Mouse (Mus musculus) heart, embryonic 11.5 days (tissue): Measurements from ENCODE around the gene Pom121l2. TPM values are rescaled to one million over a fixed set of nuclear protein-coding genes. Genes with fewer than 3 reads are reported as not detected.

Source experiments
- ATAC-seq: fragments of 200-750 bp; cut with Nextera tagmentation; replicated peaks from 2 replicates; pipeline ENCODE4 v1.8.0; 2017; ENCODE audit warnings: moderate library complexity; ENCODE audit not compliant: insufficient number of reproducible peaks, low FRiP score, low TSS enrichment
- H3K27ac ChIP-seq: fragments of 300-500 bp; sonication (generic); 2 replicates; pipeline ENCODE4 v1.5.1; 2014; ENCODE audit warnings: mild to moderate bottlenecking, low read depth, low read length
- H3K27me3 ChIP-seq: fragments of 300-500 bp; sonication (generic); 2 replicates; pipeline ENCODE4 v1.6.1; 2014; ENCODE audit warnings: mild to moderate bottlenecking, low read length, mixed read lengths; ENCODE audit not compliant: control insufficient read depth, insufficient read depth
- H3K36me3 ChIP-seq: fragments of 300-500 bp; sonication (generic); 2 replicates; pipeline ENCODE4 v1.6.1; 2014; ENCODE audit warnings: mild to moderate bottlenecking, low read length, moderate library complexity, mixed read lengths; ENCODE audit not compliant: control insufficient read depth, insufficient read depth
- H3K4me1 ChIP-seq: fragments of 300-500 bp; sonication (generic); 2 replicates; pipeline ENCODE4 v1.6.1; 2014; ENCODE audit warnings: low read length; ENCODE audit not compliant: control insufficient read depth, insufficient read depth
- H3K4me2 ChIP-seq: fragments of 300-500 bp; sonication (generic); 2 replicates; pipeline ENCODE4 v1.6.1; 2014; ENCODE audit warnings: mild to moderate bottlenecking, moderate library complexity
- H3K4me3 ChIP-seq: fragments of 300-500 bp; sonication (generic); 2 replicates; pipeline ENCODE4 v1.5.1; 2014; ENCODE audit warnings: low read depth, low read length
- H3K9ac ChIP-seq: fragments of 300-500 bp; sonication (generic); 2 replicates; pipeline ENCODE4 v1.6.1; 2014; ENCODE audit warnings: mild to moderate bottlenecking, low read depth, low read length, moderate library complexity
- H3K9me3 ChIP-seq: fragments of 300-500 bp; sonication (generic); replicated peaks from 2 replicates; pipeline ENCODE4 v1.6.1; 2016; ENCODE audit warnings: low read length; ENCODE audit not compliant: control insufficient read depth
- WGBS: fragments of 180-500 bp; shearing (Covaris S2); extraction: QIAGEN DNeasy Blood & Tissue Kit; methylation state at CpG from one replicate; pipeline ENCODE4 v1.1.7; 2014; ENCODE audit not compliant: insufficient replicate concordance; 5-methylcytosine and 5-hydroxymethylcytosine counted together
- polyA plus RNA-seq: library from polyadenylated mRNA; unstranded; fragments of >200 nt; fragmentation: Nextera tagmentation; extraction: Ambion mirVana; gene quantifications from 2 replicates; pipeline ENCODE4 v1.2.1, GENCODE M21; 2014

Pom121l2 gene
- polyA plus RNA-seq = not detected in 2 replicates

DNA sequence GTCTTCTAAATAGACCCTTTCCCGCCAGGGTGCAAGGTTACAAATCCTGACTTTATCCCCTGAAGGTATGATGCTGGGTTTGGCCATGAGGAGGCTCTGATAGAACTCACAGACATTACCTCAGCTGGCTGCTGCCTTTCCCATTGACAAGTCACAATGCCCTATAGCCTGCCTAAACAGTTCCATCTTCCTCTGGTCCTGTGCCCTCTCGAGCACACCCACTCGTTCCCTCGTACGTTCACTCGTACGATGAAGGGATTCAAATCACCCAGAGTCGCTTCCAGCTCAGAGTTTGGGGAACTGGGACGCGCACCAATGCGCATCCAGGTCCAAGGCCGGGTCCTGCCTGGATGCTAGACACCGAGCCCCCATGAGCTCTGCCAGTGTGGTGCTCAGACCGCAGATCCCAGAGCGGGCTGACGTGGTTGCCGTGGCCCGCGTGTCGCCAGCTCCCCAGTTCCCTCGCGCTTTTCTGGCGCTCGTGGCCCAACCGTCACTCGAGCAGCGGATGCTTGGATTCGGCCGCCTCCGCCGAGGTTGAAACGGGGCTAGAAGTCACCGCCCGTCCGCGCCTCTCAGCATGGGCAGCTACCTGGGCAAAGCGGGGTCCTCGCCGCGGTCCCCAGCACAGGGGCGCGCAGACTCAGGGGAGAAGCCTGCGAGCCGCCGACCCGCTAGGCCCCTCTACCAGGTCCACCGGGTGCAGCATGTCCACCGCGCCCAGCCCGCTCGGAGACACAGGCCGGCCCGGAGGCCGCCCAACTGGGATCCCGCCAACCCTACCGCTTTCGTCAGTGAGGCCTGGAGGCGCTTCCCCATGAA is at the start of gene Pom121l2:
Gene Pom121l2 (plus strand): TSS at position 214 of the 822 bp plus-strand sequence.
- peak; percentile 18; the same call in 1 of the 2 replicates for ATAC-seq
- no peaks in the 10 kb centered on the region for H3K9me3 ChIP-seq
- H3K27me3 ChIP-seq = peaks cover 58% of the 10 kb centered on the region
- H3K4me1 ChIP-seq = peaks cover 3% of the 10 kb centered on the region; the same call in 1 of the 2 replicates
- peak within 1 kb of the TSS; percentile 54 for H3K4me3 ChIP-seq
- peak within 1 kb of the TSS; percentile 92 for H3K4me2 ChIP-seq
- peak within 1 kb of the TSS; percentile 68 for H3K9ac ChIP-seq
- WGBS = under 1% methylated on average over 58 of the region's 58 CpGs
- H3K27ac ChIP-seq = no peak within 1 kb of the TSS
- no peaks in the 10 kb centered on the region for H3K36me3 ChIP-seq

DNA sequence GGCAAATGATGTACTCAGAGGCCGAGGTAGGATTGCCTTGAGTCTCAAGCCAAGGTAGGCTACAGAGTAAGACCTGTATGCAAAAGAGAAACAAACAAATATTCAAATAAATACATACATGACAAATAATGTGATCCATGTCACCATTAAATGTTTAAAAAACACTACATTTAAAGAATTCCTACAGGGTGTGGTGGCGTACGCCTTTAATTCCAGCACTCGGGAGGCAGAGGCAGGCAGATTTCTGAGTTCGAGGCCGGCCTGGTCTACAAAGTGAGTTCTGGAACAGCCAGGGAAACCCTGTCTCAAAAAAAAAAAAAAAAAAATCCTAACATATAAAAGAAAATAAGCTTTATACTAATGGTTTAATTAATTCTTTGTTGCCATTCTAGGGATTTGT is 49.3 kb upstream of the Pom121l2 start:
- no peaks in the 10 kb centered on the region for H3K9me3 ChIP-seq
- H3K9ac ChIP-seq = no peak overlapping the region
- H3K36me3 ChIP-seq = no peaks in the 10 kb centered on the region
- peak overlapping the region; percentile 41 for H3K4me2 ChIP-seq
- peak overlapping the region; percentile 10; the same call in 1 of the 2 replicates for H3K4me3 ChIP-seq
- ATAC-seq = no peak
- H3K27ac ChIP-seq = no peak overlapping the region
- WGBS = 47% methylated on average over 6 of the region's 6 CpGs
- H3K27me3 ChIP-seq = no peaks in the 10 kb centered on the region
- H3K4me1 ChIP-seq = no peaks in the 10 kb centered on the region; the same call in 1 of the 2 replicates

DNA sequence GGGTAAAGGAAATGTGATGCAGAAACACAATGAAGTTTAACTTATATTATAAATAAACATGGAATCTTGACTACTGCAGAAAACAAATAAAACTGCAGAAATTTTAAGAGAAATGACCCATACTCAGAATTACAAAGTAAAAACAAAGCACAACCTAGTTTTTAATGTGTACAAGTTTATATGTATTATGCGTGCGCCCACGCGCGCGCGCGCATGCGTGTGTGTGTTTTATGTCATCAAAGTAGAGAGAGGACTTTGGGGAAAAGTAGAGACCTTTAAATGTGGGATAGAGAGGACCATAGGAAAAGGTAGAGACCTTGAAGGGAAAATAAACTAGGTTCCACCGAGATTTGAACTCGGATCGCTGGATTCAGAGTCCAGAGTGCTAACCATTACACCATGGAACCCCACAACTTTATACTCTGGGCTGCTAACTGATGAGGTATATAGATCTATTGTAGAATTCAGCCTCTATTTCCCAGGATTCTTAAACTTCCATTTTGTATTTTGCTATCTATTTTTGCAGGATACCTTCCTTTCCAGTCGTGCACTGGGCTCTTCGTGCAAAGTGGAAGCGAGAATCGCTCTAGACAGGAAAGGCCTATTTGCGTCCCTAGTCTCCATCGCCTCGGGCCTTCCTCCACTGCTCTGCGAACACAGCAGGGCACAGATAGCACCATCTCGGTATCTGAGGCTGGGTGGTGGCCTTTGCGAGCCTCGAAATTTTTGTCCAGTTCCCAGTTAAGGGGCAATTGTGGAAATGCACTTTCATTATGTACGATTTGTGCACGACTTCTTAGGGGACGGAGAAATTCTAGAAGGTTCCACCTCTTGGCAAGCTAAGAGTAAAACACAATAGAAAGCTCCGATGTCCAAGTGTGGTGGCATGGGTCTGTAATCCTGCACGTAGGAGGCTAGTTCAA is 47.1 kb upstream of the Pom121l2 start:
- Histone ChIP-seq H3K9me3 (no peaks in the 10 kb centered on the region), H3K4me1 (no peaks in the 10 kb centered on the region; the same call in 1 of the 2 replicates), H3K9ac (peak overlapping the region; percentile 63; the same call in 1 of the 2 replicates), H3K4me2 (peak overlapping the region; percentile 58), H3K27ac (peak overlapping the region; percentile 22; the same call in 1 of the 2 replicates), H3K27me3 (no peaks in the 10 kb centered on the region), H3K36me3 (no peaks in the 10 kb centered on the region), H3K4me3 (peak overlapping the region; percentile 43)
- no peak for ATAC-seq
- WGBS = 6% methylated on average over 28 of the region's 28 CpGs

DNA sequence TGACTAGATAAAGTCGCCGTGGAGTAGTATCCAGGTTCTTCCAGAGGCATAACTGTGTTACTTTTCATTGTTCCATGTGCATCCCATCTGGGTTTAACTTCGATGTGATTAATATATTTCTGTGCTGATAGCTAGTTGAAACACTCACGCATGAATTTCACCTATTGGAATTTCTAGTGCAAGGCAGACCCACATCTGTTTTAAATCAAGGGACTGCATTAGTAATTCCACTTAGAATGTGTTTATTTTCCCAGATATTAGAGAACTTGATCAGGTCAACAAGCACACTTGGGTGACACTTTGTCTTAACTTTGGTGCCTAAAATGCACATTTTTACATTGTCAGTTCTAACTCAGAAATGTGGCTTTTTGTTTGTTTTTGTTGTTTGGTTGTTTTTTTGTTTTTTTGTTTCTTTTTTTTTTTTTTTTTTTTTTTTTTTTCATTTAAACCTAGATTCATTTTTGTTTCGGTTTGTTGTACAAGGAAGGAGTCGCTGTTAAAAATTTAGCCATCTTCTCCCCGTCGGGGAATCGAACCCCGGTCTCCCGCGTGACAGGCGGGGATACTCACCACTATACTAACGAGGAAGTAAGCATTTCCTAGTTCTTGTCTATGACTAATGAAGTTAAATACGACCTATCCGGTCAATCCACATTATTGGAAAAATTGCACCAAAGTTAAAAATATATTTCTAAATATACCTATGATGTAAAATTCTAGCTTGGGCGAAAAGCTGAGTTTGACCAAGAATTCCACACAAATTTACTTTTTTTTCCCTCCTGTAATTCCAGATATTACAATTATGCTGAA is 45.8 kb upstream of the Pom121l2 start:
- H3K36me3 ChIP-seq = no peaks in the 10 kb centered on the region
- ATAC-seq = no peak
- no peak overlapping the region for H3K4me3 ChIP-seq
- H3K9me3 ChIP-seq = no peaks in the 10 kb centered on the region
- 11% methylated on average over 17 of the region's 17 CpGs for WGBS
- no peaks in the 10 kb centered on the region for H3K27me3 ChIP-seq
- no peak overlapping the region for H3K9ac ChIP-seq
- no peaks in the 10 kb centered on the region; the same call in 1 of the 2 replicates for H3K4me1 ChIP-seq
- no peak overlapping the region for H3K27ac ChIP-seq
- peak overlapping the region; percentile 66 for H3K4me2 ChIP-seq

DNA sequence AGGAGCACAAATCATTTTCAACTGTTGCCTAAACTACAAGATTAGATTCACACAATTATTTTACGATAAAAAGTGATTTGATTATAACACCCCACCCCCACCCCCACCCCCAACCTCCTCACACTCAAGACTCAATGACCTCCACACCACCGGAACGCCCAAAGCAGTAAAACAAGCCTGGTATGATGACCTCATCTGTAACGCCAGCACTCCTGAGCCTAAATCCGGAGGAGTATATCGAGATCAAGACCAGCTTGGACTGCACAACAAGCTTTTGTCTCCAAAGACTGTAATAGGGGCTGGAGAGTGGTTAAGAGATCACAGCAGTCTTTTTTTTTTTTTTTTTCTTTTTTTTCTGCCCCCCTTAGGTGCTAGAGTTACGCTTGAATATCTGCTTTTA is 45.2 kb upstream of the Pom121l2 start:
- no peak overlapping the region for H3K9ac ChIP-seq
- H3K27me3 ChIP-seq = no peaks in the 10 kb centered on the region
- 2% methylated on average over 7 of the region's 7 CpGs for WGBS
- H3K4me2 ChIP-seq = peak overlapping the region; percentile 66
- peak overlapping the region; percentile 46 for H3K4me3 ChIP-seq
- no peak for ATAC-seq
- H3K9me3 ChIP-seq = no peaks in the 10 kb centered on the region
- H3K36me3 ChIP-seq = no peaks in the 10 kb centered on the region
- no peaks in the 10 kb centered on the region; the same call in 1 of the 2 replicates for H3K4me1 ChIP-seq
- H3K27ac ChIP-seq = no peak overlapping the region

DNA sequence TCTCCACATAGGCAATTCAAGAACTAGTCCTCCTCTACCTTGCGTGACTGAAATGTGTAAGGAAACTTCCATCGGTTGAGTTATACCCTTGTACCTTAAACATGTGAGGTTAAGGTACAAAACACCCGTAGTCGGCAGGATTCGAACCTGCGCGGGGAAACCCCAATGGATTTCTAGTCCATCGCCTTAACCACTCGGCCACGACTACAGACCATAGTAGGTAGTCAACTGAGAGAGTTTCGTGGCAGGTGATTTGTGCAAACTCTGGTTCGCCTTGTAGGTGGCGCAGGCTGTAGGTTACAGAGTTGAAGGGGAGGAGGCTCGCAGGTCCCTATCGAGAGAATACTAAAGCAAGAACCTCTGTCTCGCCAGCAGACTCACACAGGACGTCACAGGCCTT is 44.0 kb upstream of the Pom121l2 start:
- Histone ChIP-seq H3K27me3 (no peaks in the 10 kb centered on the region), H3K4me3 (peak overlapping the region; percentile 46), H3K27ac (no peak overlapping the region; the same call in 1 of the 2 replicates), H3K9ac (peak overlapping the region; percentile 56; the same call in 1 of the 2 replicates), H3K9me3 (no peaks in the 10 kb centered on the region), H3K4me1 (no peaks in the 10 kb centered on the region; the same call in 1 of the 2 replicates), H3K36me3 (no peaks in the 10 kb centered on the region), H3K4me2 (peak overlapping the region; percentile 66)
- WGBS = under 1% methylated on average over 17 of the region's 17 CpGs
- ATAC-seq = peak; percentile 76

DNA sequence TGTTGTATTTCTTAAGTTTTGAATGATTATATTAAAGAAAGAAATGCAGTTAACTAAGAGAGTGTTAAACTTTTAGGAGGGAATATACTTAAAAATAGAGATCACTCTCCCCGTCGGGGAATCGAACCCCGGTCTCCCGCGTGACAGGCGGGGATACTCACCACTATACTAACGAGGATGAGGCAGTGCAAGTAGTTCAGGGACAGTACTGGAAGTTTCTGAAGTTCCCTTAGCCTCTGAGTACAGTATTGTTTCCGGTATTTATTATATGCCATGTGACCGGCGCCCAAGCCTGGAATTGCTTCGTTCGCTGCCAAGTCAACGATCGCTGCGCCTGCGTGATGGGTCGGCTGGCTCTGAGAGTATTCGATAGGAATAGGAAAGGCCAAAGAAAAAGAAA is 40.8 kb upstream of the Pom121l2 start:
- Histone ChIP-seq H3K27me3 (no peaks in the 10 kb centered on the region), H3K27ac (peak overlapping the region; percentile 57), H3K4me1 (no peaks in the 10 kb centered on the region), H3K4me2 (peak overlapping the region; percentile 74), H3K9me3 (no peaks in the 10 kb centered on the region), H3K36me3 (no peaks in the 10 kb centered on the region), H3K9ac (peak overlapping the region; percentile 69), H3K4me3 (peak overlapping the region; percentile 55)
- peak; percentile 79 for ATAC-seq
- WGBS = under 1% methylated on average over 19 of the region's 19 CpGs
